Mouse (Mus musculus) limb, embryonic 11.5 days (tissue): Measurements from ENCODE around the gene Manba. TPM values are rescaled to one million over a fixed set of nuclear protein-coding genes. Genes with fewer than 3 reads are reported as not detected.

Experiments used
- ATAC-seq: fragments of 200-750 bp; cut with Nextera tagmentation; 2 replicates; pipeline ENCODE4 v1.8.0; 2017; ENCODE audit warnings: low read depth; ENCODE audit not compliant: insufficient number of reproducible peaks, low FRiP score, low TSS enrichment
- DNase-seq: peaks from one replicate; pipeline ENCODE4 v3.0.0-alpha.2; 2015; ENCODE audit warnings: low spot score
- H3K27ac ChIP-seq: fragments of 300-500 bp; sonication (generic); replicated peaks from 2 replicates; pipeline ENCODE4 v1.5.1; 2014; ENCODE audit warnings: low read depth, mild to moderate bottlenecking, low read length
- H3K27me3 ChIP-seq: fragments of 300-500 bp; sonication (generic); 2 replicates; pipeline ENCODE4 v1.6.1; 2014; ENCODE audit warnings: mild to moderate bottlenecking, low read length, mixed read lengths; ENCODE audit not compliant: control insufficient read depth, insufficient read depth
- H3K36me3 ChIP-seq: fragments of 300-500 bp; sonication (generic); 2 replicates; pipeline ENCODE4 v1.6.1; 2014; ENCODE audit warnings: mild to moderate bottlenecking, low read length, moderate library complexity, mixed read lengths; ENCODE audit not compliant: control insufficient read depth, insufficient read depth
- H3K4me1 ChIP-seq: fragments of 300-500 bp; sonication (generic); 2 replicates; pipeline ENCODE4 v1.6.1; 2014; ENCODE audit warnings: low read length, mixed read lengths; ENCODE audit not compliant: control insufficient read depth, insufficient read depth
- H3K4me2 ChIP-seq: fragments of 300-500 bp; sonication (generic); 2 replicates; pipeline ENCODE4 v1.6.1; 2014; ENCODE audit warnings: low read depth, mild to moderate bottlenecking, moderate library complexity; ENCODE audit not compliant: severe bottlenecking
- H3K4me3 ChIP-seq: fragments of 300-500 bp; sonication (generic); 2 replicates; pipeline ENCODE4 v1.5.1; 2014; ENCODE audit warnings: low read depth, low read length
- H3K9ac ChIP-seq: fragments of 300-500 bp; sonication (generic); 2 replicates; pipeline ENCODE4 v1.6.1; 2014; ENCODE audit warnings: mild to moderate bottlenecking, low read length
- H3K9me3 ChIP-seq: fragments of 300-500 bp; sonication (generic); 2 replicates; pipeline ENCODE4 v1.6.1; 2016; ENCODE audit warnings: low read length; ENCODE audit not compliant: control insufficient read depth
- WGBS: fragments of 180-500 bp; shearing (Covaris S2); extraction: QIAGEN DNeasy Blood & Tissue Kit; methylation state at CpG from one replicate; pipeline ENCODE4 v1.1.7; 2014; 5-methylcytosine and 5-hydroxymethylcytosine counted together
- polyA plus RNA-seq: library from polyadenylated mRNA; unstranded; fragments of >200 nt; fragmentation: Nextera tagmentation; extraction: Ambion mirVana; gene quantifications from 2 replicates; pipeline ENCODE4 v1.2.1, GENCODE M21; 2014

The Manba gene
- 4.1 and 4.7 TPM in 2 replicates for polyA plus RNA-seq

DNA sequence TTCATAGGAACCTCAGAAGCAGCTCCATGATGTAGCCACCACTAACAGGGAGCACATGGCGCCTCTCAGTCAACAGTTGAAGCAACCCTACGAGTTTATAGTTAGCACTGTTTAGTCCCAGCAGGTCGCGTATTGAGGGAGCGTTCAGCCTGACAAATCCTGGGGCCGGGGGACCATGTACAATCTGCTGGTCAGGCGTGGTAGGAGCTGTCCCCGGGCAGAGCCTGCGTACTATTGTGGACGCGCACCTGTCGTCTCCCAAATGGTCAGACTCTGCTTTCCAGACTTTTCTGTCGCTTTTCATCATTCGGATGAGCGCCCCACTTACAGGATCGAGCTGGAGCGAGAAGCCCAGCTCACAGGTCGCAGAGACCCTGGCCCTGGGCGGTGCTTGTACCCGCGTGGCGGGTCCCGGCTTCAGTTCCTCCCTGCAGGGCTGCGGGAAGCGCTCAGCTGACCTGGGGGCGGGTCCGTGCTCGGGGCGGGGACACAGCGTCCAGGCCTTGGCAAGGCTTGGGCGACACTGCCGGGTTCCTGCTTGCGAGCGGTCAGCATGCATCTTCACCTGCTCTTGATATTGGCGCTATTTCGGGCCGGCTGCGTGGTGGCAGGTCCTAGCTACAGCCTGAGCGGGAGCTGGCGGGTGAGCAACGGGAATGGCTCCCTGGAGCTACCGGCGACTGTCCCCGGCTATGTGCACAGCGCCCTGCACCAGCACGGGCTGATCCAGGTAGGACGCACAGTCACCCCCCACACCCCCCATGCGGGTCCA lies at the start of gene Manba:
Manba (plus strand) TSS at position 484 of the 772 bp plus-strand sequence.
- peak within 1 kb of the TSS; percentile 53 for H3K4me3 ChIP-seq

DNA sequence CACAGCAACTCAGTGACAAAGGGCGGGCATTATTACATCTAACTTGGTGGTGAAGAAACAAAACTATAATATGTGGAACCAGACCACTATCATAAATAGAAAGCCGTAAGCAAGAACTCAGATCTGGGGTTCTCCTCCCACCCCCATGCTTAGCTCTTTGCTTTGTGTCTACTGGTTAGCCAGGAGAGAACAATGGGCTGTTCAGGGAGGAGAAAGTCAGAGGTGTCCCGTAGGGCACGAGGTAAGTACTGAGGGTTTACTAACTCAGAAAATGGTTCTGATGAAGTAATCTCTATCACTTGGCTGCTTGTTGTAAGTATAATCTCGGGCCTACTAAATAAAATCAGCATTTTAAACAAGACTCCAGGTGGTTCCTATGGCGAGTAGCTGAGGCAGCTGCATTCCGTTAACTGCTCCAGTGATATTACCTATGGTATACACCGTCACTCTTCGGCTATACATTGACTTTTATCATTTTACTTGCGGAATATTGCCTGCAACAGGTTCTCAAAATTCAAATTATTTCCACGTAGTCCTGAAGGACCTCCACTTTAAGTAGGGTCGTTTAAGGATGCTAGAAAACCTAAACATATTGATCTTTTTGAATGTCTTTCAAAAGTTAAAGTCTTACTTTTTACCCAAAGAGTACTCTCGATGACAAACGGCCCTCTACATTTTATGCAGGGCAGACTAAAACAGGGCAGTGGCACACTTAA lies 48.4 kb upstream of the Manba start:
- peaks cover 10% of the 10 kb centered on the region; the same call in 1 of the 2 replicates for H3K4me1 ChIP-seq
- no peaks in the 10 kb centered on the region for H3K36me3 ChIP-seq
- no peaks in the 10 kb centered on the region for H3K27me3 ChIP-seq
- no peaks in the 10 kb centered on the region for H3K9me3 ChIP-seq
- DNase-seq (peak; percentile 27), ATAC-seq (no peak)
- WGBS: 51% methylated on average over 14 of the region's 14 CpGs
- H3K4me3 ChIP-seq: peak overlapping the region; percentile 85
- peak overlapping the region; percentile 10; the same call in 1 of the 2 replicates for H3K27ac ChIP-seq
- H3K9ac ChIP-seq: peak overlapping the region; percentile 72
- peak overlapping the region; percentile 44 for H3K4me2 ChIP-seq

More for the DNA sequence above, at the start of gene Manba:
- no peaks in the 10 kb centered on the region for H3K9me3 ChIP-seq
- H3K4me1 ChIP-seq: no peaks in the 10 kb centered on the region
- H3K36me3 ChIP-seq: no peaks in the 10 kb centered on the region
- peak; percentile 88 for ATAC-seq
- no peaks in the 10 kb centered on the region for H3K27me3 ChIP-seq
- H3K9ac ChIP-seq: peak within 1 kb of the TSS; percentile 61
- DNase-seq: peak; percentile 78
- H3K4me2 ChIP-seq: peak within 1 kb of the TSS; percentile 97
- H3K27ac ChIP-seq: no peak within 1 kb of the TSS
- 2% methylated on average over 48 of the region's 48 CpGs for WGBS

DNA sequence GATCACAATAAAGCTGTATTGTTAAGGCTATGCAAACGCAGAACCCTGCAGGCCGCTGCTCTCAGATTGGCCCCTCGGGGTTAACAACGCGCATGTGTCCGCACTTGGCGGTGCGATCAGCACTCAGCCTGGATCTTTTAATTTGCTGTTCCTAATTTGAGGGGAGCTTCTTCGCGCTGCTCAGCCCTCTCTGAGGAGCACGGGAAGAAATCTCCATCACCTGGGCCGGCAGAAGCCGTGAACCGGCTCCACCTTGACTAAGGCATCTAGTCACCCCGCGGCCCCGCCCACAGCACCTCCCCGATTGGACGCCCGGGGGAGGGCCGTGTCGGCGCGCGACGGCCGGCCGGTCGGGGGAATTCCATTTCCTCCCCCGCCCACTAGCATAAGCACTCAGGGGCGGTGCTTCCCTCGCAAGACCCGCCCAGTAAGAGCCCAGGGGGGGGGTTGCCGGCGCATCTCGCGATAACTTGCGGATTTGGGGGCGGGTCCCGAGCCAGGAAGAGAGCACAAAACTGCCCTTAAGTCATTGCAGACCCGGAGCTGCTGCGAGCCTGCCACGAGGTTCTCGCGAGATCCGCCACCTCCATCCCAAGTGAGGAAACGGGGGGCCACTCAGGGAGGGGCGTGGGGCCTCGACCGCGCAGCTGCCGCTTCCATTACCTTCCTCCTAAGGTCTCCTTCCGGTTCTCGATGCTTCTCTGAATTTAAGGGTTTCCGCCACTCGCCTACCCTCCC lies 47.5 kb upstream of the Manba start, which contains the start of gene Ube2d3:
Ube2d3 (plus strand) TSS at position 392 of the 738 bp plus-strand sequence.
- no peaks in the 10 kb centered on the region for H3K36me3 ChIP-seq
- H3K9ac ChIP-seq: peak within 1 kb of the TSS; percentile 97
- WGBS: under 1% methylated on average over 48 of the region's 56 CpGs
- ATAC-seq: peak; percentile 96
- no peaks in the 10 kb centered on the region for H3K9me3 ChIP-seq
- DNase-seq: peak; percentile 98
- peaks cover 10% of the 10 kb centered on the region; the same call in 1 of the 2 replicates for H3K4me1 ChIP-seq
- H3K27ac ChIP-seq: peak within 1 kb of the TSS; percentile 100
- H3K4me3 ChIP-seq: peak within 1 kb of the TSS; percentile 85
- no peaks in the 10 kb centered on the region for H3K27me3 ChIP-seq
- H3K4me2 ChIP-seq: peak within 1 kb of the TSS; percentile 79

DNA sequence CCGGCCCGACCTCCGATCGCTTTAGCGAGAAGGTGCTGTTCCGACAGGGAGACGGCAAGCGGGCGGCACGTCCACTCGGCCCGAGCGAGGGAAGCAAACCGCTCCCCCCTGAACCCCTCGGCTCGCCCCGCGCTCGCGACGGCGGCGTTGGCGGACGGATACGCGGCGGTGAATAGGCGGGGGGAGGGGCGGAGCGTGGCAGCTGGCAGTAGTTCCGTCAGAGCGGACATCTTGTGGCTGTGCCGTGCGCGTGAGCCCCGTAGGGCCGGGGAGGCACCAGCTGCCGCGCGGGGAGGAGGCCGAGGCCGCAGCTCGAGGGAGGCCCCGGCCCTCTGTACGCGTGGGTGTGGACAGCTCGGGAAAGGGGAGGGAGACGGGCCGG lies 46.9 kb upstream of the Manba start:
- under 1% methylated on average over 41 of the region's 50 CpGs for WGBS

DNA sequence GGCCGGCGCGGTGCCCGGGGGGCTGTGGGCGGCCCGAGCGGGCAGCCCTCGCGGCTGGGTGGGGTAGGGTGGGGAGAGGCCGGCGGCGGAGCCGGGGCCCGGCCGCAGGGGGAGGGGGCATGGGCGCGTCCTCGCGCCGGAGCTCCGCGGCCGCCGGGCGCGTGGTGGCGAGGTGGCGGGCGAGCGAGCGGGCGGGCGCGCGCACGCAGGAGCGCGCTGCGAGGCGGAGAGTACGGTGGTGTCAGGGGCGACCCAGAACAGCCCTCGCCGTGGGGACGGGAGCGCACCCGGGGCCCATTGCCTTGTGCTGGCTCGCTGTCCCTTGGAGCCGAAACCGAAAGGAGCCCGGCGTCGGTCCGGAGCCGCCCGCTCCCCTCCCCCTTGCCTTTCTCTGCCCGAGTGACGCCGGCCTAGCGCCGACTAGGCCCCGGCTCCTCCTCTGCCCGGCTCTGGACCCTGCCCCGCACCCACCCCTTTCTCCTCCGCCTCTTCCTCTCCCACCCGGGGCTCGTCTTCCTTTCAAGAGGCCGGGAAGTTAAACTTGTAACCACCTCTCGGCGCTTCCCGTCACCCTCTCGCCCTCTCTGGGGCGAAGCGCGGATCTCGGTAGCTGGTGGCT lies 46.4 kb upstream of the Manba start:
- Histone ChIP-seq H3K27me3 (no peaks in the 10 kb centered on the region), H3K4me2 (peak overlapping the region; percentile 79), H3K4me3 (peak overlapping the region; percentile 85), H3K27ac (peak overlapping the region; percentile 100), H3K4me1 (peaks cover 10% of the 10 kb centered on the region; the same call in 1 of the 2 replicates), H3K9ac (peak overlapping the region; percentile 97), H3K36me3 (0 out of 2 replicates have a peak, but pooled peaks cover 2% of the 10 kb centered on the region), H3K9me3 (no peaks in the 10 kb centered on the region)
- 2% methylated on average over 41 of the region's 76 CpGs for WGBS
- DNase-seq: peak; percentile 81
- peak; percentile 64 for ATAC-seq

More for the DNA sequence above, 46.9 kb upstream of the Manba start:
- Histone ChIP-seq H3K9me3 (no peaks in the 10 kb centered on the region), H3K27me3 (no peaks in the 10 kb centered on the region), H3K4me2 (peak overlapping the region; percentile 79; the same call in 1 of the 2 replicates), H3K4me1 (peaks cover 10% of the 10 kb centered on the region; the same call in 1 of the 2 replicates), H3K27ac (peak overlapping the region; percentile 100), H3K9ac (peak overlapping the region; percentile 97), H3K4me3 (peak overlapping the region; percentile 85), H3K36me3 (0 out of 2 replicates have a peak, but pooled peaks cover 2% of the 10 kb centered on the region)
- ATAC-seq (peak; percentile 74), DNase-seq (peak; percentile 96)

DNA sequence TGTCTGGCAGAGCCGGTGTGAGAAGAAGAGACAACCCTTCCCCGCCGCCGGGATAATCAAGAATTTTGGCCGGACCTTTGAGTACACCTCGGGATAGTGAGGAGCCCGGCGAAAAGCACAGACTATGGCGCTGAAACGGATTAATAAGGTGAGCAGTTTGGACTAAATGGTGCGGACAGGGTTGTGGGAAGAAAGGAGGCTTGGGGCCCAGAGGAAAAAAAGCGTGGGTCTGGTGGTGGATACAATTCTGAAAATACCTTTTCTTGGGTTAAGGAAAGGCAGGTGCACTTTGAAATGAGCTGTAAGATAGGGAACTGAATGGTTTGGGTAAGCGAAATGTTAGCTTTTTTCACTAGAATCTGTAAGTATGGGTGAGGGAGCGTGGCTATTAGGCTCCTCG lies 45.8 kb upstream of the Manba start:
- no peak for DNase-seq
- peak overlapping the region; percentile 79 for H3K4me2 ChIP-seq
- H3K9me3 ChIP-seq: no peaks in the 10 kb centered on the region
- no peak for ATAC-seq
- no peaks in the 10 kb centered on the region for H3K27me3 ChIP-seq
- H3K4me1 ChIP-seq: peaks cover 10% of the 10 kb centered on the region; the same call in 1 of the 2 replicates
- H3K4me3 ChIP-seq: peak overlapping the region; percentile 85
- WGBS: 5% methylated on average over 15 of the region's 15 CpGs
- H3K36me3 ChIP-seq: 0 out of 2 replicates have a peak, but pooled peaks cover 2% of the 10 kb centered on the region
- peak overlapping the region; percentile 97 for H3K9ac ChIP-seq
- H3K27ac ChIP-seq: no peak overlapping the region

DNA sequence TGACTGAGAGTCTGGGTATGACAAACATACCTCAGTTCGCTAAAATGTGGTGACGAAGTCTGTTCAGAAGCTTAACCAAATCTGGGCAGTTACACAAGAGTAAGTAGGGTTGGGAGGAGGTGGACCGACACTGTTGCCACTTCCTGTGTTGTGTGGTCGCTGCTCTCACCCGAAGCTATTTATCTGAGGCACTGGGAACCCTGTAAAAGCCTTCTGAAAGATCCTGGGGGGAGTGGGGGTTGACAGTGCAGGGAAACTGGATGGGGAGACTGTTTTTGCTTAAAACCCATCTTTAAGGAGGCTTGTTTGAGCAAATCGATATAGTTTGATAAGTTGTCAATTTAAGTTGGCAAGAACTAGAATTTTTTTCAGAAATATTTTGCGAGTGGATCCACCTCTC lies 45.2 kb upstream of the Manba start:
- Histone ChIP-seq H3K4me3 (peak overlapping the region; percentile 85), H3K27ac (no peak overlapping the region), H3K9ac (peak overlapping the region; percentile 97), H3K36me3 (0 out of 2 replicates have a peak, but pooled peaks cover 2% of the 10 kb centered on the region), H3K27me3 (no peaks in the 10 kb centered on the region), H3K4me1 (peaks cover 10% of the 10 kb centered on the region; the same call in 1 of the 2 replicates), H3K4me2 (peak overlapping the region; percentile 79), H3K9me3 (no peaks in the 10 kb centered on the region)
- WGBS: 26% methylated on average over 7 of the region's 7 CpGs
- no peak for ATAC-seq
- peak; percentile 26 for DNase-seq
